Mouse (Mus musculus) limb, embryonic 12.5 days (tissue): ENCODE results near the gene Vps53. TPM values are rescaled to one million over a fixed set of nuclear protein-coding genes. Genes with fewer than 3 reads are reported as not detected.

Source experiments
- ATAC-seq: fragments of 200-750 bp; cut with Nextera tagmentation; 2 replicates; pipeline ENCODE4 v1.8.0; 2017; ENCODE audit warnings: low read depth, moderate TSS enrichment; ENCODE audit not compliant: insufficient number of reproducible peaks, insufficient read depth, low FRiP score, low TSS enrichment
- H3K27ac ChIP-seq: fragments of 300-500 bp; sonication (generic); 2 replicates; pipeline ENCODE4 v1.5.1; 2016; ENCODE audit warnings: mild to moderate bottlenecking, moderate library complexity
- H3K27me3 ChIP-seq: fragments of 300-500 bp; sonication (generic); 2 replicates; pipeline ENCODE4 v1.6.1; 2016; ENCODE audit warnings: mild to moderate bottlenecking, moderate library complexity
- H3K36me3 ChIP-seq: fragments of 300-500 bp; sonication (generic); 2 replicates; pipeline ENCODE4 v1.6.1; 2016; ENCODE audit warnings: mild to moderate bottlenecking, moderate library complexity
- H3K4me1 ChIP-seq: fragments of 300-500 bp; sonication (generic); replicated peaks from 2 replicates; pipeline ENCODE4 v1.6.1; 2016
- H3K4me2 ChIP-seq: fragments of 300-500 bp; sonication (generic); 2 replicates; pipeline ENCODE4 v1.6.1; 2016; ENCODE audit warnings: mild to moderate bottlenecking, moderate library complexity
- H3K4me3 ChIP-seq: fragments of 300-500 bp; sonication (generic); replicated peaks from 2 replicates; pipeline ENCODE4 v1.5.1; 2016; ENCODE audit warnings: mild to moderate bottlenecking
- H3K9ac ChIP-seq: fragments of 300-500 bp; sonication (generic); replicated peaks from 2 replicates; pipeline ENCODE4 v1.6.1; 2016; ENCODE audit warnings: mild to moderate bottlenecking, moderate library complexity
- H3K9me3 ChIP-seq: fragments of 300-500 bp; sonication (generic); 2 replicates; pipeline ENCODE4 v1.6.1; 2016; ENCODE audit warnings: mild to moderate bottlenecking, moderate library complexity
- WGBS: fragments of 180-500 bp; shearing (Covaris S2); methylation state at CpG from one replicate; pipeline ENCODE4 v1.1.7; 2016; 5-methylcytosine and 5-hydroxymethylcytosine counted together
- polyA plus RNA-seq: library from polyadenylated mRNA; unstranded; fragments of >200 nt; fragmentation: Nextera tagmentation; extraction: Ambion mirVana; gene quantifications from 2 replicates; pipeline ENCODE4 v1.2.1, GENCODE M21; 2016

Gene Vps53
- polyA plus RNA-seq, 1 experiment from 2014 or later, result 39.1 TPM

- 43% methylated on average over 11 of the region's 11 CpGs for WGBS
- no peak for ATAC-seq
- Histone ChIP-seq H3K9ac (no peak overlapping the region), H3K9me3 (no peaks in the 10 kb centered on the region), H3K4me2 (no peak overlapping the region), H3K27ac (peak overlapping the region; percentile 66), H3K27me3 (no peaks in the 10 kb centered on the region), H3K4me3 (no peak overlapping the region), H3K4me1 (peaks cover 9% of the 10 kb centered on the region; the same call in 1 of the 2 replicates), H3K36me3 (peaks cover 23% of the 10 kb centered on the region)
Observed at GRCm38 (mm10) chr11:76074296-76075093, 105.0 kb downstream of the Vps53 start.

- Histone ChIP-seq H3K4me2 (no peak overlapping the region), H3K4me1 (peaks cover 6% of the 10 kb centered on the region; the same call in 1 of the 2 replicates), H3K27me3 (no peaks in the 10 kb centered on the region), H3K36me3 (peaks cover 13% of the 10 kb centered on the region), H3K4me3 (no peak overlapping the region), H3K9me3 (no peaks in the 10 kb centered on the region), H3K27ac (no peak overlapping the region), H3K9ac (no peak overlapping the region)
- ATAC-seq, result no peak
- WGBS, result 84% methylated on average over 6 of the region's 6 CpGs
Observed at GRCm38 (mm10) chr11:76069816-76070215, 109.6 kb downstream of the Vps53 start.

- H3K27me3 ChIP-seq, result no peaks in the 10 kb centered on the region
- no peak overlapping the region for H3K9ac ChIP-seq
- WGBS, result 80% methylated on average over 15 of the region's 15 CpGs
- H3K9me3 ChIP-seq, result no peaks in the 10 kb centered on the region
- H3K27ac ChIP-seq, result no peak overlapping the region
- no peak for ATAC-seq
- peaks cover 23% of the 10 kb centered on the region for H3K36me3 ChIP-seq
- no peak overlapping the region for H3K4me3 ChIP-seq
- H3K4me1 ChIP-seq, result no peaks in the 10 kb centered on the region
- no peak overlapping the region for H3K4me2 ChIP-seq
Observed at GRCm38 (mm10) chr11:76066563-76067156, 112.8 kb downstream of the Vps53 start.

GRCm38 (mm10) chr11:76065521-76066095 is 113.8 kb downstream of the Vps53 start:
- no peak overlapping the region for H3K27ac ChIP-seq
- H3K36me3 ChIP-seq, result peaks cover 28% of the 10 kb centered on the region
- ATAC-seq, result no peak
- WGBS, result 70% methylated on average over 9 of the region's 9 CpGs
- no peak overlapping the region for H3K4me3 ChIP-seq
- no peak overlapping the region for H3K4me2 ChIP-seq
- no peaks in the 10 kb centered on the region for H3K9me3 ChIP-seq
- H3K4me1 ChIP-seq, result peaks cover 3% of the 10 kb centered on the region; the same call in 1 of the 2 replicates
- H3K9ac ChIP-seq, result no peak overlapping the region
- H3K27me3 ChIP-seq, result no peaks in the 10 kb centered on the region

GRCm38 (mm10) chr11:76064411-76064810 is 115.0 kb downstream of the Vps53 start:
- H3K36me3 ChIP-seq, result peaks cover 28% of the 10 kb centered on the region
- WGBS, result 90% methylated on average over 7 of the region's 7 CpGs
- H3K4me1 ChIP-seq, result peaks cover 15% of the 10 kb centered on the region
- no peak overlapping the region for H3K27ac ChIP-seq
- H3K4me2 ChIP-seq, result no peak overlapping the region
- no peaks in the 10 kb centered on the region for H3K27me3 ChIP-seq
- no peak overlapping the region for H3K4me3 ChIP-seq
- ATAC-seq, result no peak
- H3K9me3 ChIP-seq, result no peaks in the 10 kb centered on the region
- H3K9ac ChIP-seq, result no peak overlapping the region

- H3K27ac ChIP-seq, result no peak overlapping the region
- no peak overlapping the region for H3K4me2 ChIP-seq
- no peaks in the 10 kb centered on the region for H3K9me3 ChIP-seq
- H3K9ac ChIP-seq, result no peak overlapping the region
- H3K4me3 ChIP-seq, result no peak overlapping the region
- peaks cover 20% of the 10 kb centered on the region for H3K36me3 ChIP-seq
- no peak for ATAC-seq
- 92% methylated on average over 2 of the region's 2 CpGs for WGBS
- peaks cover 18% of the 10 kb centered on the region for H3K4me1 ChIP-seq
- no peaks in the 10 kb centered on the region for H3K27me3 ChIP-seq
Observed at GRCm38 (mm10) chr11:76060906-76061305, 118.5 kb downstream of the Vps53 start.

GRCm38 (mm10) chr11:76059971-76060370 is 119.5 kb downstream of the Vps53 start:
- WGBS, result 42% methylated on average over 7 of the region's 7 CpGs
- ATAC-seq, result no peak
- peak overlapping the region; percentile 80 for H3K27ac ChIP-seq

GRCm38 (mm10) chr11:76056487-76056886 is 123.0 kb downstream of the Vps53 start:
- Histone ChIP-seq H3K4me3 (no peak overlapping the region), H3K27me3 (no peaks in the 10 kb centered on the region), H3K4me1 (peaks cover 18% of the 10 kb centered on the region), H3K9ac (no peak overlapping the region), H3K9me3 (no peaks in the 10 kb centered on the region), H3K27ac (no peak overlapping the region), H3K36me3 (peaks cover 2% of the 10 kb centered on the region; the same call in 1 of the 2 replicates), H3K4me2 (no peak overlapping the region)
- WGBS, result 24% methylated on average over 3 of the region's 3 CpGs
- ATAC-seq, result no peak

More at GRCm38 (mm10) chr11:76059971-76060370, 119.5 kb downstream of the Vps53 start:
- no peak overlapping the region for H3K9ac ChIP-seq
- peaks cover 20% of the 10 kb centered on the region for H3K36me3 ChIP-seq
- peaks cover 18% of the 10 kb centered on the region for H3K4me1 ChIP-seq
- no peak overlapping the region for H3K4me2 ChIP-seq
- H3K9me3 ChIP-seq, result no peaks in the 10 kb centered on the region
- H3K27me3 ChIP-seq, result no peaks in the 10 kb centered on the region
- H3K4me3 ChIP-seq, result no peak overlapping the region

GRCm38 (mm10) chr11:76052496-76052895 is 127.0 kb downstream of the Vps53 start:
- H3K27ac ChIP-seq, result no peak overlapping the region
- no peak overlapping the region for H3K9ac ChIP-seq
- H3K4me3 ChIP-seq, result no peak overlapping the region
- no peaks in the 10 kb centered on the region for H3K27me3 ChIP-seq
- H3K9me3 ChIP-seq, result no peaks in the 10 kb centered on the region
- no peak for ATAC-seq
- H3K4me1 ChIP-seq, result peaks cover 6% of the 10 kb centered on the region
- no peaks in the 10 kb centered on the region for H3K36me3 ChIP-seq
- H3K4me2 ChIP-seq, result no peak overlapping the region
- 85% methylated on average over 5 of the region's 5 CpGs for whole genome bisulfite sequencing

GRCm38 (mm10) chr11:76050967-76051512 is 128.4 kb downstream of the Vps53 start:
- H3K27ac ChIP-seq, result no peak overlapping the region

GRCm38 (mm10) chr11:76050509-76050908 is 128.9 kb downstream of the Vps53 start:
- 44% methylated on average over 3 of the region's 3 CpGs for WGBS
- H3K9ac ChIP-seq, result no peak overlapping the region
- H3K9me3 ChIP-seq, result no peaks in the 10 kb centered on the region
- H3K4me1 ChIP-seq, result peaks cover 6% of the 10 kb centered on the region
- no peak overlapping the region for H3K27ac ChIP-seq
- no peak for ATAC-seq
- H3K27me3 ChIP-seq, result no peaks in the 10 kb centered on the region
- H3K4me2 ChIP-seq, result no peak overlapping the region
- no peak overlapping the region for H3K4me3 ChIP-seq
- H3K36me3 ChIP-seq, result peaks cover 14% of the 10 kb centered on the region

More at GRCm38 (mm10) chr11:76050967-76051512, 128.4 kb downstream of the Vps53 start:
- no peak overlapping the region for H3K4me2 ChIP-seq
- H3K4me3 ChIP-seq, result no peak overlapping the region
- H3K9me3 ChIP-seq, result no peaks in the 10 kb centered on the region
- H3K27me3 ChIP-seq, result no peaks in the 10 kb centered on the region
- no peak for ATAC-seq
- H3K36me3 ChIP-seq, result peaks cover 8% of the 10 kb centered on the region
- 42% methylated on average over 5 of the region's 5 CpGs for WGBS
- H3K4me1 ChIP-seq, result peaks cover 6% of the 10 kb centered on the region
- H3K9ac ChIP-seq, result no peak overlapping the region
